Mouse (Mus musculus) stomach, embryonic 16.5 days (tissue): Measurements from ENCODE around the gene Mgll. TPM values are rescaled to one million over a fixed set of nuclear protein-coding genes. Genes with fewer than 3 reads are reported as not detected.

ENCODE experiments used
- ATAC-seq: fragments of 200-750 bp; cut with Nextera tagmentation; 2 replicates; pipeline ENCODE4 v1.8.0; 2017; ENCODE audit warnings: moderate number of reproducible peaks, moderate TSS enrichment; ENCODE audit not compliant: insufficient read depth, low FRiP score
- H3K27ac ChIP-seq: fragments of 300-500 bp; sonication (generic); 2 replicates; pipeline ENCODE4 v1.5.1; 2014; ENCODE audit warnings: low read length
- H3K27me3 ChIP-seq: fragments of 300-500 bp; sonication (generic); 2 replicates; pipeline ENCODE4 v1.6.1; 2014; ENCODE audit warnings: low read length, control low read depth, mixed read lengths; ENCODE audit not compliant: control insufficient read depth, insufficient read depth
- H3K36me3 ChIP-seq: fragments of 300-500 bp; sonication (generic); 2 replicates; pipeline ENCODE4 v1.6.1; 2014; ENCODE audit warnings: low read length; ENCODE audit not compliant: control insufficient read depth, insufficient read depth
- H3K4me1 ChIP-seq: fragments of 300-500 bp; sonication (generic); 2 replicates; pipeline ENCODE4 v1.6.1; 2014; ENCODE audit warnings: low read length, control low read depth, mixed read lengths; ENCODE audit not compliant: control insufficient read depth, insufficient read depth
- H3K4me2 ChIP-seq: fragments of 300-500 bp; sonication (generic); 2 replicates; pipeline ENCODE4 v1.6.1; 2014; ENCODE audit warnings: low read depth, low read length, mixed read lengths
- H3K4me3 ChIP-seq: fragments of 300-500 bp; sonication (generic); replicated peaks from 2 replicates; pipeline ENCODE4 v1.5.1; 2014; ENCODE audit warnings: mild to moderate bottlenecking, low read length
- H3K9ac ChIP-seq: fragments of 300-500 bp; sonication (generic); 2 replicates; pipeline ENCODE4 v1.6.1; 2014; ENCODE audit warnings: low read length
- H3K9me3 ChIP-seq: fragments of 300-500 bp; sonication (generic); replicated peaks from 2 replicates; pipeline ENCODE4 v1.6.1; 2016; ENCODE audit warnings: low read length, control low read depth; ENCODE audit not compliant: control insufficient read depth
- whole genome bisulfite sequencing: fragments of 180-500 bp; shearing (Covaris S2); extraction: QIAGEN DNeasy Blood & Tissue Kit; methylation state at CpG from one replicate; pipeline ENCODE4 v1.1.7; 2014; 5-methylcytosine and 5-hydroxymethylcytosine counted together
- polyA plus RNA-seq: library from polyadenylated mRNA; unstranded; fragments of >200 nt; fragmentation: Nextera tagmentation; extraction: Ambion mirVana; gene quantifications from 2 replicates; pipeline ENCODE4 v1.2.1, GENCODE M21; 2015

Mgll gene
- polyA plus RNA-seq, 1 experiment from 2014 or later: 121 TPM

- WGBS: 43% methylated on average over 4 of the region's 4 CpGs
- Histone ChIP-seq H3K27ac (no peak overlapping the region), H3K36me3 (no peaks in the 10 kb centered on the region), H3K4me2 (no peak overlapping the region), H3K4me1 (peaks cover 57% of the 10 kb centered on the region), H3K9me3 (no peaks in the 10 kb centered on the region), H3K9ac (no peak overlapping the region), H3K27me3 (no peaks in the 10 kb centered on the region), H3K4me3 (no peak overlapping the region)
- peak; percentile 51 for ATAC-seq
Observed at GRCm38 (mm10) chr6:88782981-88783397, 58.8 kb downstream of the Mgll start.

GRCm38 (mm10) chr6:88784691-88785173 is 60.5 kb downstream of the Mgll start:
- peak overlapping the region; percentile 57 for H3K9ac ChIP-seq
- H3K4me1 ChIP-seq: peaks cover 67% of the 10 kb centered on the region
- H3K4me2 ChIP-seq: no peak overlapping the region
- no peak for ATAC-seq
- 62% methylated on average over 7 of the region's 7 CpGs for WGBS
- H3K36me3 ChIP-seq: no peaks in the 10 kb centered on the region
- no peaks in the 10 kb centered on the region for H3K9me3 ChIP-seq
- peak overlapping the region; percentile 82 for H3K27ac ChIP-seq
- H3K27me3 ChIP-seq: no peaks in the 10 kb centered on the region
- no peak overlapping the region for H3K4me3 ChIP-seq

DNA sequence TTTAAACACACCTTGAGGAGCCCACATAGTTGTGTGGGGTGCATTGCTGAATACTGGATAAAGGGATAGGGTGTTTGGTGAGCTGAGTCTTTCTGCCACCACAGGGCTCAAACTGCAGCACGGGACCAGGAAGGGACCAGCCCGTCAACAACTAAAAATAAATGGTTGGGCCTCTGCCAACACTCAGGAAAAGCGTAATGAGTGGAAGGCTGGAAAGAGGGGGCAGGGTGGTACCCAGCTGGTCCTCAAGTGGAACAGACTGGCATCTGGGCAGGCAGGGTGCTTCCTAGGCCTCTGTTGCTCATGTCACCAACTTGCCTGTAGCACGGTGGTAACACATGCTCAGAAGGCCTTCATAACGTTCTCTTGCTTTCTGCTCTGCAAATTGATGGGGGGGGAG is 61.1 kb downstream of the Mgll start:
- Histone ChIP-seq H3K9ac (peak overlapping the region; percentile 57; the same call in 1 of the 2 replicates), H3K9me3 (no peaks in the 10 kb centered on the region), H3K27ac (peak overlapping the region; percentile 82), H3K27me3 (no peaks in the 10 kb centered on the region), H3K4me1 (peaks cover 66% of the 10 kb centered on the region), H3K4me2 (no peak overlapping the region), H3K36me3 (no peaks in the 10 kb centered on the region), H3K4me3 (no peak overlapping the region)
- WGBS: 48% methylated on average over 5 of the region's 5 CpGs
- ATAC-seq: no peak

DNA sequence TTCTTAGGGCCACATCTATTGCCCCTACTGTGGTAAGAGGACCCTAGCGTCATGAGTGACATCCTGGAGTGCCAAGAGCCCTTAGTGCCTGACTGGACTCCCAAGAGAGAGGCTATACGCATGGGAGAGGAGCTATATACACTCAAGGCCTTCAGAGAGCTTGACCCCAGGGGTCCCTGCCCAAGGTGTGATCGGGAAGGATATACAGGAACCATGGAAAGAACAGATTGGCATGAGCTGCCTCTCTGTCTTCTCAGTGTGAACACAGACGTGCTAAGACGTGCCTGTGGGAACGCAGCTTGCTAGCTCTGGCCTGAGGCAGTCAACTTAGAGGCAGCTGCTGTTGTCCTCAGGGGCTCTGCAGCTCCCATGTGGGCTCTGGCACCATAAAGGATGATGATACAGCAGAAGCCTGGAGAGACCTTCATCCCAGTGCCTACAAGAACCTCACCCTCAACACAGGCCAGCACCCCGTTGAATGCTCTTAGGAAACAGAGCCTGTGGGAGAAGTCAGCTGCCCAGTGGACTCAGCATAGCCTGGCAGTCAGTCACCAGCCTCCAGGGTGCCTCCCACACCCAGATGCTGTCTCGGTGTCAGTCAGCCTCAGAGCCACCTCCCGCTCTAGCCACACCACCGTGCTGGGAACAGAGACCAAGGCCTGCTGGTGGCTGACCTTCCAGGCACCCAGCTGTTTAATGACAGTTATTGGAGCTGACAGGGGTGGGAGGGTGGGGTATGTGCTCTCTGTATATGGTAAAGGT is 61.8 kb downstream of the Mgll start:
- H3K27ac ChIP-seq: peak overlapping the region; percentile 82
- no peaks in the 10 kb centered on the region for H3K36me3 ChIP-seq
- H3K4me1 ChIP-seq: peaks cover 67% of the 10 kb centered on the region
- 0 out of 2 replicates have a peak overlapping the region, but pooled peaks have one; percentile 10 for H3K9ac ChIP-seq
- no peaks in the 10 kb centered on the region for H3K27me3 ChIP-seq
- no peaks in the 10 kb centered on the region for H3K9me3 ChIP-seq
- no peak overlapping the region for H3K4me3 ChIP-seq
- no peak overlapping the region for H3K4me2 ChIP-seq
- WGBS: 75% methylated on average over 10 of the region's 10 CpGs
- no peak for ATAC-seq

DNA sequence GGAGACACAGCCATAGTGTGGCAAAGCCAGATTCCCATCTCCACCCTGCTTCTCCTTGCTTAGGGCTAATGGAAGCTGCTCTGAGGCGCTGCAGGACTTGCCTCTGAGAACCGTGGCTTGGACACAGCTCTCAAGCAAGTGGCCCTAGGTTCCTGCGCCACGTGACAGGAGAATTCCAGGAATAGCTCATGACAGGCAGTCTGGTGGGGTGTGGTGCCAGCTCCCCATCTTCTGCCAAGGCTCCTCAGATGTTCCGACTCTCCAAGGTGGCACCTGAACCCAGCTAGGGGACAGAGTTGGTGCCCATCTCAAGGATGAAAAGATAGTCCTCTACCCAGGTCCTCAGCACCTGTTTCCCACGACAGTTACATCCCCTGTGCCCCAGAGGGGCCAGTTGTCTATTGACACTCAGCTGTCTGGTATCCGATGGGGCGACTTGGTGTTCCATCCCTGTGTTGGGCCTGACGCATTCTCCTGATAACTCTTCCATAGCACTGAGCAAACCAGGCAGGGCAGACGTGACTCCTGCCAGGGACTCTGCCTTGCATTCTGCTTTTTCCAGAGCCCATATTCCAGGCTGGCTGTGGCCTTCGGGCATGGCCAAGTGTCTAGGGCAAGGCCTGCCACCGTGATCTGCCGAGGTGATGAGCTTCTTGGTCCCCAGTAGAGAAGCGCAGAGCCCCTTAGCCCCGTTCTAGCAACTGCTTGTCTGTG is 62.7 kb downstream of the Mgll start:
- no peaks in the 10 kb centered on the region for H3K36me3 ChIP-seq
- no peaks in the 10 kb centered on the region for H3K27me3 ChIP-seq
- peaks cover 74% of the 10 kb centered on the region for H3K4me1 ChIP-seq
- H3K27ac ChIP-seq: peak overlapping the region; percentile 82
- peak overlapping the region; percentile 16; the same call in 1 of the 2 replicates for H3K4me2 ChIP-seq
- 70% methylated on average over 15 of the region's 15 CpGs for WGBS
- peak overlapping the region; percentile 8; the same call in 1 of the 2 replicates for H3K9ac ChIP-seq
- ATAC-seq: no peak
- no peaks in the 10 kb centered on the region for H3K9me3 ChIP-seq
- no peak overlapping the region for H3K4me3 ChIP-seq

DNA sequence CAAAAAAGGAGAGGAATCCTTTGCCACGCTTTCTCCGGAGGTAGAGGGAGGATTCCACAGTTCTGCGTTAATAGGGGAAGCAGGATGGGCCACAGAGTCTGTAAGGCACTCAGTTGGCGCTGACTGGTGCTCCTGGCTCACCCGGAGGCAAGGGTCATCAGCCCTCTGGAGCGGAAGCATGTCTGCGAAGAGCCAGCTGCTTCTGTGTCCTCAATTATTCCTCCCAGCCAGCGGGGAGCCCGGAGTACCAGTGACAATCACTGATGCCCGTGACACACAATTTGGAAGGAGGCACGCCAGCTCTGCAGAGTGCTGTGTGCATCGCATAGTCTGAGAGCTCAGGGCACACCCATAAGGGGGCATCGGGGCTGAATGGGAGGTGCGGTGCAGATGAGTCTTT is 63.3 kb downstream of the Mgll start:
- H3K27me3 ChIP-seq: no peaks in the 10 kb centered on the region
- WGBS: 43% methylated on average over 14 of the region's 14 CpGs
- no peaks in the 10 kb centered on the region for H3K9me3 ChIP-seq
- H3K4me2 ChIP-seq: no peak overlapping the region; the same call in 1 of the 2 replicates
- H3K4me1 ChIP-seq: peaks cover 75% of the 10 kb centered on the region
- peak overlapping the region; percentile 82 for H3K27ac ChIP-seq
- peak overlapping the region; percentile 43 for H3K9ac ChIP-seq
- no peaks in the 10 kb centered on the region for H3K36me3 ChIP-seq
- peak; percentile 56 for ATAC-seq
- H3K4me3 ChIP-seq: no peak overlapping the region

GRCm38 (mm10) chr6:88788219-88788618 is 64.0 kb downstream of the Mgll start:
- 66% methylated on average over 11 of the region's 11 CpGs for WGBS
- no peaks in the 10 kb centered on the region for H3K36me3 ChIP-seq
- peaks cover 75% of the 10 kb centered on the region for H3K4me1 ChIP-seq
- H3K27ac ChIP-seq: peak overlapping the region; percentile 82
- H3K9me3 ChIP-seq: no peaks in the 10 kb centered on the region
- H3K4me3 ChIP-seq: no peak overlapping the region
- no peaks in the 10 kb centered on the region for H3K27me3 ChIP-seq
- 0 out of 2 replicates have a peak overlapping the region, but pooled peaks have one; percentile 35 for H3K9ac ChIP-seq
- no peak for ATAC-seq
- no peak overlapping the region for H3K4me2 ChIP-seq

GRCm38 (mm10) chr6:88791299-88791698 is 67.1 kb downstream of the Mgll start:
- ATAC-seq: no peak
- H3K36me3 ChIP-seq: no peaks in the 10 kb centered on the region
- no peak overlapping the region for H3K4me2 ChIP-seq
- H3K27me3 ChIP-seq: no peaks in the 10 kb centered on the region
- H3K27ac ChIP-seq: 0 out of 2 replicates have a peak overlapping the region, but pooled peaks have one; percentile 27
- no peaks in the 10 kb centered on the region for H3K9me3 ChIP-seq
- H3K4me3 ChIP-seq: no peak overlapping the region
- H3K4me1 ChIP-seq: peaks cover 52% of the 10 kb centered on the region
- 51% methylated on average over 9 of the region's 9 CpGs for WGBS
- H3K9ac ChIP-seq: 0 out of 2 replicates have a peak overlapping the region, but pooled peaks have one; percentile 16
